Mouse (Mus musculus) E14TG2a.4 (cell line): ENCODE data around the gene Zbp1.

Source experiments
- CTCF ChIP-seq: conservative IDR thresholded peaks from 2 replicates; pipeline ENCODE4 v1.5.1; 2014; ENCODE audit warnings: low read length
- NANOG ChIP-seq: IDR thresholded peaks from 2 replicates; pipeline ENCODE4 v1.6.1; 2014; ENCODE audit warnings: borderline replicate concordance, low read length, mixed read lengths
- POU5F1 ChIP-seq: IDR thresholded peaks from 2 replicates; pipeline ENCODE4 v1.6.1; 2014; ENCODE audit warnings: low read length, borderline replicate concordance

DNA sequence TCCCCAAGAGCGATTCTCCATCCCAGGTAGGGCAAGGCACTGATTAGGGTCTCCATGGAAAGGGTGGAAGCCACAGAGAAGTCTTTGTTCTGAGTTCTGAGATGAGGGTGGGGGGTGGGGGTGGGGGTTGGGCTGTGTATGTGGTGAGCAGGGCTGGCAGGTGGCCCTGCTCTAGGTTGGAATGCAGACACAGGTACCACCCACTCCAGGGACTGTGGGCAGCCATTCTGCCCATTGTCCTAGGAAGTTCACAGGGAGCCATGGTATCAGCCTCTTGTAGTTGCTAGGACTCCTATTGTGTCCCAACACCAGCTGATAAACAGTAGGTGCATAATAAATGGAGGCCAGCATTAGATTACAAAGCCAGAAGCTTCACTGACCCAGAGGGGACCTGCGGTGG, 28.5 kb upstream of the Zbp1 start:
- TF ChIP-seq CTCF (no peak), POU5F1 (no peak), NANOG (no peak)
